Mouse (Mus musculus): ENCODE data around the gene Nucb1.
"Not testable (repeated sequence)": the region's sequence is repeated elsewhere in the genome, so short reads cannot be mapped to it uniquely, and the experiment has no call there.

Gene Nucb1

GRCm38 (mm10) chr7:45524841-45525621 is 14.8 kb upstream of the Nucb1 start:
- peak; percentile 59 for DNase-seq (ENCODE audit: low spot score)

DNA sequence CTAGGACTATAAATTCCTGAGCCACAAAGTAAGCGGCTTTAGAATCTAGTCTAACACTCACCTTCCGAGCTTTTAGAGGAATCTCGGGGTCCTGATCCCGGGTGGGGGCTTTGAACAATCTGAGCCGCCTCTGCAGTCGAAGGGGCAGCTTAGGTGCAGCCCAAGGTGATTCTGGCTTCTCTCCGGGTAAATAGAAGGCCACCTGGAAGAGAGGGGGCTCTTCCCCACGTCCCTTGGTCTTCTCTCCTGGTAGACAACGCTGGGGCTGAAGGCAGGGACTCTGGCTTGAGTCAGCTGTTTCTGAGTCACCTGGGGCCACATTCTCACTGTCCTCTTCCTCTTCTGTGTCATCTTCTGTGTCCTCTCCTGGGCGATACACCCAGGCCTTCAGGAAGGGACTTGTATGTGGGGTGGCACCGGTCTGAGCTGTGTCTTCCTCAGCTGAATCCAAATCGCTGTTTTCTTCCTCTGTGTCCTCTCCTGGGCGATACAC is 13.5 kb upstream of the Nucb1 start:
- peak; percentile 33 for DNase-seq (ENCODE audit: low spot score)

DNA sequence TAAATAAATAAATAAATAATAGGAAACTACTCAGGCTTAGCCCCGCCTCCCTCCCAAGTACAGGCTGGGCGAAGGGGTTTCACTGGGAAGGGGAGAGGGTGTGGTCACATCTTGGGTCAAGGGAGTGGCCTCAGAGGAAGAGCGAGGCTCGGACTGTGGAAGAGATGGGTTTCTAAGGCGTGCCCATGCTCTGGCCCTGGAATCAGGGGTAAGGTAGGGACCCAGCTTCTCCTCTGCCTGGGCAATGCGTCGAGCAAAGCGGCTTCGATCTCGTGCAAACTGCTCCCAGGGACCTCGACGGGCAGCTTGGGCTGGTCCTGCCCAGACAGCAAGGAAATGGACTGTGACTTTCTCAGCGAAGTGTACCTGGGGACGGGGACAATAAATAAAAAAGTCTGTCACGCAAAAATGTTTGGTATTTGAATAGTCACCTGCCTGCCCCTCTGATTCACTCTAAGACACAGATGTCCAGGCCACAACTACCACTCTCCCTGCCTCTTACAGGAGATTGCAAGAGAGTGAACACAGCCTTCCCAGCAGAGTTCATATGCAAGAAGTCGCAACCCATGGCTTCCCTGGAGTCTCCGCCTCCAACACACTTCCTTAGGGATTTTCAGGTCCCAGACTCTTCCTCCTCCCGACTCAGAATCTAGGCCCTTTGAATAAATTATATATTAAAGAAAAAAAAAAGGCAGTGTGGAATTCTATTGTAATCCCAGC is 12.9 kb upstream of the Nucb1 start:
- DNase-seq (ENCODE audit: low spot score): peak; percentile 62

GRCm38 (mm10) chr7:45522194-45522752 is 12.1 kb upstream of the Nucb1 start:
- no peak for DNase-seq (ENCODE audit: low spot score)

DNA sequence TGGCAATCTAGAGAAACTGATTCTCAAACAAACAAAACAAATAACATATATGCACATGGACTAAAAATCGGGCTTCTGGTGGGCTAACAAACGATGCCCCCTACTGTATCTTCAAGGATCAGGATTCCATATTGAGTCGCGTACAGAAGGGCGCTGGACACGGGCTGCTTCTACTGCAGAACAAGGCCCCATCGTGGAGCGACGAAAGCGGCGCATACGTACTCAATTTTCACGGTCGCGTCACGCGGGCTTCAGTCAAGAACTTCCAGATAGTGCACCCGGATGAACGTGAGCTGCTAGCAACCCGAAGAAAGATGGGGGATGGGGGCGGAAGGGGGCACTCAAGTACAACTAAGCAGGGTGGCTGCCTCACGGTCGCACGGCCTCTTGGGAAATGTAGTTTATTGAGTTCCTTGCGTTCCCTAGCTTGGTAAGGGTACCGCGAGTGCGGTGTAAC is 11.6 kb upstream of the Nucb1 start:
- peak; percentile 88 for DNase-seq (ENCODE audit: low spot score)

GRCm38 (mm10) chr7:45520605-45521004 is 10.4 kb upstream of the Nucb1 start:
- no peak for DNase-seq (ENCODE audit: low spot score)

DNA sequence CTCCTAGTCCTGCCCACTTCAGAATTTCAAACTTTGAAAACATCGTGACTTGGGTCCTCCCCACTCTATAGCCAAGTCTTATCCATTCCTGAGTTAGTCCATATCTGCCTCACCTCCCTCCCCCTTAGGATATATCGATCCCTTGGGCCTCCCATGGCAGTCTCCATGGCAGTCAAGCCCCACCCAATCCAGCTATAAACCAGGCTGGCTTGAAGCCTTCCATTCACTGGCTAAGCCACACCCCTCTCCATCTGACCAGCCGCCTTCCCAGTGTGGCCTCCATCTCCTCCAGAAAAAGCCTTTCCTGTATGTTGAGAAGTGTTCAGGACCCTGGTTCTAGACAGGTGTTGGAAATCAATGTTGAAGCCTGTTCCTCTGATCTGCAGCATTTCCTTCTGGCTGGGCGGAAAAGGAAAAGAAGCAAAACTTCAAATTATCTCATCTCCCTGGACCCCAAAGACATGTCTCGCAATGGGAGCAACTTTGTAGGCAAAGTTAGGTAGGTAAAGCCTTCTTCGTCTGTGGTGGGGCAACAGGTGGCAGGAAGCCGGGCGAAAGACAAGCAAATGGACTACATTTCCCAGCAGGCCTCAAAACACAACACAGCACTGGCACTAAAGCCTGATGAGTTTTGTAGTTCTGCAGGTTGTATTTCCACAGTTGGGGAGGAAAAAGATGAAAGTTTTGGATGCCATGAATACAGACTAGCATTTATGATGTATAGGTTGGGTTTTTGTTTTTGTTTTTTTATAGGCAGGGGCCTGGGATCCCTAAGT is 9.3 kb upstream of the Nucb1 start:
- DNase-seq (ENCODE audit: low spot score): no peak

DNA sequence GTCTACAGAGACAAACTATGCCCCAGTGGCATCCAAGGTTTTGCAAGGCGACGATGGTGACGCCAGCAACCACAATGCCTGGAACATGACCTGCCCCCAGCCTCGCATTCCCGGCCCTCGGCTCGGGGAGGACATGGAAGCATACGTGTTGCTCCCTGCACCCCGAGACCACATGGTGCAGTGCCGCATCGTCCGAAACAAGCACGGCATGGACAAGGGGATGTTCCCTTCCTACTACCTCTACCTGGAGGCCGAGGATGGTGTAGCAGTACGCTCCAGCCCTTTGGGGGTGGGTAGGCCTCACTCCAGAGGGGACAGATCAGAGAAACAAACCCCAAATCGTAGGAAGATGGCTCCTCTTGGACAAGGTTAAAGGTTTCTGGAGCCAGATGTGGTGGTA is 8.4 kb upstream of the Nucb1 start:
- no peak for DNase-seq (ENCODE audit: low spot score)

GRCm38 (mm10) chr7:45516846-45517245 is 6.6 kb upstream of the Nucb1 start:
- DNase-seq (ENCODE audit: low spot score): not testable (repeated sequence)

GRCm38 (mm10) chr7:45515436-45515835 is 5.2 kb upstream of the Nucb1 start:
- peak; percentile 55 for DNase-seq (ENCODE audit: low spot score)

DNA sequence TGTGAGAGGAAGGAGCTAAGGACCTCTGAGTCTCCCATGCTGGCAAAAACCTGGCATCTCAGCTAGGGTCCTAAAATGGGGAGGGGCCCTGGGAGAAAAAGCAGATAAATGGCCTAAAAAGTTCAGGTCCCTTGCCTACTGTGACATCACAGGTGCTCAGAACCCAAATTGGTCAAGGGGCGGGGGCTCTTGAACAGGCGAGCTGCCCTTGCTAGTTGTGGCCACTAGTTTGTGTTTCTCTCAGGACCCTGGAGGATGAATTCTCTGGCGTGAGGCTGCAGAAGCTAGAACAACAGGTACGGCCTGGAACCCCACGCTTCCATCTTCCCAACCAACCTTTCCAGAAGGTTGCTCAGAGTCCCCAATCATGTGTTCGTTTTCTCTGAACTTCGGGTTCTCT is 4.2 kb upstream of the Nucb1 start:
- DNase-seq (ENCODE audit: low spot score): no peak

- no peak for DNase-seq (ENCODE audit: low spot score)
These were observed 874 bp downstream of the Nucb1 start for GRCm38 (mm10) chr7:45509181-45509882.

DNA sequence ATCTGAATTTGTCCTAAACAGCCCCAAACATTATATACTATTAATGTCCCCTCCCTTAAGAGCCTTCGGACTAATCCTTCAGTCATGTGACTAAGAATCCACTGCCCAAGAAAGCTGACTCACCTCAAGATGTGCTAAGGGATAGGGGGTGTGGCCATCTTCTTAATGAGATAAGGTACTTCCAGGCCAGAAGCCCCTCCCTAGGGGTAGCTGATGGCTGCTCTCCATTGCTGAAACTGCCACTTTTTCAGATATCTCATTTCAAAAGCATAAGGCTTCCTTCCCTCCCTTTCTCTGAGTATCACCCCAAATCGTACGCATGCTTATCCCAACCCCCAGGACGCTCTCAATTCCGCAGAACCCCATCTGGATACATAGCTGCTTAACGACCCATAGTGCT is 1.6 kb downstream of the Nucb1 start:
- no peak for DNase-seq (ENCODE audit: low spot score)

DNA sequence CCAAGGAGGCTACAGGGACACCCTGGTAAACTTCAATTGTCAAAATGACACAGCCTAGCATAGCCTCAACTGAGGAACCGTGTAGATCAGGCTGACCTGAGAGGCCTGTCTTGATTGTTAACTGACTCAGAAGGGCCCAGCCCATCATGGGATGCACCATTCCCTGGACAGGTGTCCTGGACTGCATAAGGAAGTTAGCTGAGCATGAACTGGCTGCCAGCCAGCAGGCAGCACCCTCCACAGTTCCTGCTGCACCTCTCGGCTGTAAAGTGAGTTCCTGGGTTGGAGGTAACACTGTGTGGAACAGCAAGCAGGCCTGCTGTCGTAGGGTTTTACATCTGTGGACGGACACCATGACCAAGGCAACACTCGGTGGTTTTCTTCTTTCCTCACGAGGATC is 2.6 kb downstream of the Nucb1 start:
- DNase-seq (ENCODE audit: low spot score): no peak

DNA sequence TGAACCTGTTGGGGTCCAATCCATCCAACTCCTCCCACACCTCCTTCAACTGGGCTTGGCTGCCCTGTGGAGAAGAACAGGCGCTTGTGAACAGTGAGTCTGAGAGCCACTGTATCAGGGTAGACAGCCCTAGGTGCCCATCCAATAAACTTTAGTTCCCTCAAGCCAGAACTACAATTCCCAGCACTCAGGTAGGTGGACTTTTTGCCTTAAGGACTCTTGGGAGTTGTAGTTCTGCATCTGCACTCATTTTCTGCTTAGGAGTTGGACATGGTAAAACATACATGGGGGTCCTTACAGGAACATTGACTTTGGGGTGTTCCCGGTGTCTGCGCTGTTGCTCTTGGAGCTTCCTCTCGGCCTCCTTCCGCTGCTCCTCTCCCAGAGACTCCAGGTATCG is 11.8 kb downstream of the Nucb1 start:
- DNase-seq (ENCODE audit: low spot score): no peak

- DNase-seq (ENCODE audit: low spot score): no peak
These were observed 15.7 kb downstream of the Nucb1 start for GRCm38 (mm10) chr7:45494548-45494947.

- DNase-seq (ENCODE audit: low spot score): no peak
These were observed 17.3 kb downstream of the Nucb1 start for GRCm38 (mm10) chr7:45492951-45493350.

DNA sequence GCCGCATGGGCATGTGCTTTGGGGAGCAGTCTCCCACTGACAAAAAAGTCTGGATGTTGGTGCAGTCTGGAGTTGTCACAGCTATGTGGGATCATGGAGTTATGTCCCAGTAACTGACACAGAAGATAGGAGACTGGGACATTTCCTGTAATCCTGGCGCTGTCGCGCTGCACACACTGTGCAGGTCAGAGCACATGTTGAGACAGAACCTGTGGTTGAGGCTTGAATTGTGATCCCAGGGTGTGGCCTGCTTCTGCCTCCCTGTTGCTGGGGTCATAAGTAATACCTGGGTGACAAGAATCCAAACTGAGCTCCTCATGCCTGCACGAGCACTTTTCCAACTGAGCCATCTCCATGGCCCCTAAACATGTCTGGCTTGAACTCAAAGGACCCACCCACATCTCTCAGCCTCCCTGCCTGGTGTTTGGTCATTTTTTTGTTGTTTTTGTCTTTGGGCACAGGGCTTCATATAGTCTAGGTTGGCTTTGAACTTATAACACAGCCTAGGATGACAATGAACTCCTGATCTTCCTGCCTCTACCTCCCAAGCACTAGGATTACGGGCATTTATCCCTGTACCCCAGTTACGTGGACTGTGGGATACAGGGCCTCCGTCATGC is 17.9 kb downstream of the Nucb1 start:
- no peak for DNase-seq (ENCODE audit: low spot score)

DNA sequence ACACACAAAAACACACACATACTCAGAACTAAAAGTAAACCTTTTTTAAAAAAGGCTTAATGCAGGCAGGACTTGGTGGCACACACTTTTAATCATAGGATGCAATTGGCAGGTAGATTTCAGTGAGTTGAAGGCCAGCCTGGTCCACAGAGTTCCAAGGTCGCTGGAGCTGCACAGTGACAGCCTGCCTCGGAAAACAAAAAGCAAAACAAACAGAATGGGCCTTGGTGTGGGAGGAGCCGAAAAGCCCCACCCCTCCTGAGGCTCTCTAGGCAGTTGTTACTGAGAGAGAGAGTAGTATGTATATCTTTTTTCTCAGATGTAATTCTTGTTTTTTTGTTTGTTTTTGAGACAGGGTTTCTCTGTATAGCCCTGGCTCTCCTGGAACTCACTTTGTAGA is 18.9 kb downstream of the Nucb1 start:
- no peak for DNase-seq (ENCODE audit: low spot score)

GRCm38 (mm10) chr7:45490822-45491221 is 19.4 kb downstream of the Nucb1 start:
- peak; percentile 58 for DNase-seq (ENCODE audit: low spot score)

DNA sequence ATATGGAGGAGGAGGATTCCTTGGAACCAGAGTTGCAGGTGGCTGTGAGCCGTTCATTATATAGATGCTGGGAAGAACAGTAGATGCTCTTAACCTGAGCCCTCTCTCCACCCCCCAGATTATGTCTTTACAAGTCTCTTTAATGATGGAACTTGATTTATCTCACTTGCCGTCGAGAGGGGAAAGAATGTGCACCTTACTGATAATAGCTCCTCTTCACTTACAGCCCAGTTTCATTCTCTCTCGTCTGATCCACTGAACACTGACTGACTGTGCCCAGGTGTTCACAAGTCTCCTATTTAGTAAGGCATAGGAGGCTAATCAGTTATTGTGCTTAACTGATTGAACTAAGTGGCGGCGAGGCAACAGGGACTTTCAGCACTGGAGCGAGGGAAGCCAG is 20.6 kb downstream of the Nucb1 start:
- no peak for DNase-seq (ENCODE audit: low spot score)

Measured in MN1 (cell line).